Mouse (Mus musculus): ENCODE measurements around the gene Cfap61. TPM values are rescaled to one million over a fixed set of nuclear protein-coding genes. Genes with fewer than 3 reads are reported as not detected.

The Cfap61 gene
- polyA plus RNA-seq, 1 experiment from 2014 or later = not detected

DNA sequence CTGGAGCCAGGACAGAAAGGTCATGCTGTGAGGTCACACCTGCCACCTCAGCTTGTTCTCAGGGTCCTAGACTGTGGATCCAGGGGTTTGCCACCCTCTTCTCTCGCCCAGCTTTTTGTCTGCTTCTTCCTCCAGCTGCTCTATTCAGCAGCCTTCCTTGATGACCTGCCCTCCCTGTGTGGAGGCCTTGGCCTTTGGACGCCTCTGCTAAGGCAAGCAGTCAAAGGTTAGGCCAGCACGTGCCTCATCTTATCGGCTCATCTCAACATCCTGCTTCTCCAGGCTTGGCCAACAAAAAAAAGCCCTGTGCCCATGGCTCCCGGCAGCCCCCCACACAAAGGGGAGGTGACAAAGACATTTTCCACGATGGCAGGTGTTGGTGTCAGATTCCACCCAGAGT, 313.0 kb downstream of the Cfap61 start:
- 0 out of 2 replicates have a peak, but pooled peaks cover 6% of the 10 kb centered on the region for H3K36me3 ChIP-seq (replicated peaks)
- H3K9me3 ChIP-seq (replicated peaks) = no peaks in the 10 kb centered on the region
- no peaks in the 10 kb centered on the region; the same call in 1 of the 2 replicates for H3K4me1 ChIP-seq (replicated peaks)
- H3K27ac ChIP-seq (replicated peaks) = no peak overlapping the region
- 34% methylated on average over 6 of the region's 6 CpGs for WGBS (ENCODE audit: insufficient replicate concordance)
- ATAC-seq (ENCODE audit: insufficient read depth) = no peak
- no peaks in the 10 kb centered on the region for H3K27me3 ChIP-seq
- no peak overlapping the region for H3K4me3 ChIP-seq (replicated peaks)
- no peak overlapping the region for H3K4me2 ChIP-seq
- no peak overlapping the region for H3K9ac ChIP-seq

DNA sequence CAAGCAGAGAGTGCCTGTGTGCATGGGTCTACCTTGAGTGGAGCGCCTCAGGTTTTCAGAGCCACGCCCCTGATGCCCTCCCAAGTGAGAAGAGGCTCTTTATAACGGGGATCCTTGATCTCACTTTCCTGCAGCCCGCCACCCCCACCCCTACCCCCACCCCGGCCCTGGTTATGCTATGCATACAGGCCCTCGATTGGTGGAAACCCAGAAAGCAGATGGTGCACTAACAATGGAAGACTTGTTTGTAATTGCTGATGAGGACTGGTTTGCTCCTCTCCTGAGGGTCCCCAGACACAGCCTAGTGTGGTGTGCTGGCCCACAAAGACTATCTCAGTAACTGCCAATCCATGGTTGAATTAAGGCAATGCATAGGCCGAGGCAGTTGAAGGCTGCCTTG, 314.4 kb downstream of the Cfap61 start:
- 65% methylated on average over 7 of the region's 7 CpGs for WGBS (ENCODE audit: insufficient replicate concordance)
- Histone ChIP-seq H3K4me2 (no peak overlapping the region), H3K36me3 (replicated peaks) (0 out of 2 replicates have a peak, but pooled peaks cover 3% of the 10 kb centered on the region), H3K9me3 (replicated peaks) (no peaks in the 10 kb centered on the region), H3K4me3 (replicated peaks) (no peak overlapping the region), H3K27ac (replicated peaks) (no peak overlapping the region), H3K9ac (no peak overlapping the region), H3K4me1 (replicated peaks) (no peaks in the 10 kb centered on the region; the same call in 1 of the 2 replicates), H3K27me3 (no peaks in the 10 kb centered on the region)
- no peak for ATAC-seq (ENCODE audit: insufficient read depth)

DNA sequence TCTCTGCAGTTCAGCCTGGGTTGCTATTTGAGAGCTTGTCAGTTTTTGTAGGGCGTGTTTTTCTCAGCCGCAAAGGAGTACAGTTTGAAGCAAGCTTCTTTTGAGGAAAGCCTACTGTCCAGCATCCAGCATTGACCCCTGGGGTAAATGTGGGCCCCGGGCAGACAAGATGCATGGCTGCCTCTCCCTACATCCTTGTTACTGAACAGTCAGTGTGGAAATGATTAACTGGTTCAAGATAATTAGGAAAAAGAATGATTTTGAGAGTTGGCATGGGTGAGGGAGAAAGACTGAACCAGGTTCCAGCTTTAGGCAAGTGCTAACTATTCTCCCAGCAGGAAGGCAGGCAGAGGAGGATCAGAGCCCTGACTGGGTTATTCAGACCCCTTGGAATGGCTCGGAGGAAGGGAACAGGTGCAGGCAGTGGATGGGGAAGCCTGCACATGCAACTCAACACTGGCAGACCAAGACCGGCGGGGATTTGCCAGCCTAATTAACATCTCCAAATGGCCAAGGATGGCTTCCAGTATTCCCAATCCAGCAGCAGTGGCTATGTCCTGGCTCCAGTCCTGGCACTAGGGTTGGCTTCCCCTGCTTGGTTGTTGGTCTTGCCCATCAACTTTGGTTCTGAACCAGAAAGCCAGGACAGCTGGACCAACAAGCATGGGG, 315.8 kb downstream of the Cfap61 start:
- Histone ChIP-seq H3K36me3 (replicated peaks) (no peaks in the 10 kb centered on the region), H3K4me1 (replicated peaks) (no peaks in the 10 kb centered on the region; the same call in 1 of the 2 replicates), H3K9ac (no peak overlapping the region), H3K27ac (replicated peaks) (no peak overlapping the region), H3K4me2 (no peak overlapping the region), H3K27me3 (no peaks in the 10 kb centered on the region), H3K4me3 (replicated peaks) (no peak overlapping the region), H3K9me3 (replicated peaks) (no peaks in the 10 kb centered on the region)
- ATAC-seq (ENCODE audit: insufficient read depth) = no peak
- WGBS (ENCODE audit: insufficient replicate concordance) = 77% methylated on average over 6 of the region's 6 CpGs

DNA sequence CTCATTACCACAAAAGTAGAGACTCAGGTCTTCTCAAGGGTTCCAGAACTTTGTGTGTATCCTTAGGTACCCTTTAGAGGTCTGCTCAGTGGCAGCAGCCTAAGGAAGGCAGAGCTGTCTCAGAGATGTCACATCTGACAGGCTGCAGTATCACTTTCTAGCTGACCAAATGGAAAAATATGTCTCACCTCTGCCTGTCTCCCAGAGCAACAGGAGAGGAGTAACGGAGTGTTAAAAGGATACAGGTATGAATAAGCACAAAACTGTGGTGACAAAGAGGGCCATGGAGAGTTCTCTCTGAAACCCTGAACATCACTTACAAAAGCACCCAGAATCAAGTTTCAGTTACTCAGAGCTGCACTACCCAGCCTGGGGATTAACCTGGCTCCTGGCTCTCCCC, 319.8 kb downstream of the Cfap61 start:
- Histone ChIP-seq H3K36me3 (replicated peaks) (no peaks in the 10 kb centered on the region), H3K9ac (no peak overlapping the region), H3K4me1 (replicated peaks) (no peaks in the 10 kb centered on the region), H3K9me3 (replicated peaks) (no peaks in the 10 kb centered on the region), H3K4me3 (replicated peaks) (no peak overlapping the region), H3K27ac (replicated peaks) (no peak overlapping the region), H3K4me2 (no peak overlapping the region), H3K27me3 (no peaks in the 10 kb centered on the region)
- 63% methylated on average over 1 of the region's 1 CpGs for WGBS (ENCODE audit: insufficient replicate concordance)
- no peak for ATAC-seq (ENCODE audit: insufficient read depth)

DNA sequence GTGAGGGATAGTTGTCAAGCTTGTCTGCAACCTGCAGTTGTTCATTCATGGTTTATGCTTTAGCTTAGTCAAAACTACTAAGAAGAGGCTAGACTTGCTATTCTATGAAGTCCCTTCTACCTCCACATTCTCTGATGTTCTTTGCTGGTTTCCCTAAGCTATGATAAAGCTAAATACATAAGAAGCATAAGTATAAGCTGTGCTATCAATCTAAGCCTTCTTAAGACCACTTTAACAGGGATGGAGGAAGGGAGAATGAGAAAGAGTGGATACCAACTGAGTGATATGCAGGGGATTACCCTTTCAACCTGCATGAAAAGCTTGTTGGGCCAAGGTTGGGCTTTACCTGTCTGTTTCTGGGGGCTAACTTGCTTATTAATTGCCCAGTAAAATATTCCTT, 321.1 kb downstream of the Cfap61 start:
- H3K27me3 ChIP-seq = no peaks in the 10 kb centered on the region

DNA sequence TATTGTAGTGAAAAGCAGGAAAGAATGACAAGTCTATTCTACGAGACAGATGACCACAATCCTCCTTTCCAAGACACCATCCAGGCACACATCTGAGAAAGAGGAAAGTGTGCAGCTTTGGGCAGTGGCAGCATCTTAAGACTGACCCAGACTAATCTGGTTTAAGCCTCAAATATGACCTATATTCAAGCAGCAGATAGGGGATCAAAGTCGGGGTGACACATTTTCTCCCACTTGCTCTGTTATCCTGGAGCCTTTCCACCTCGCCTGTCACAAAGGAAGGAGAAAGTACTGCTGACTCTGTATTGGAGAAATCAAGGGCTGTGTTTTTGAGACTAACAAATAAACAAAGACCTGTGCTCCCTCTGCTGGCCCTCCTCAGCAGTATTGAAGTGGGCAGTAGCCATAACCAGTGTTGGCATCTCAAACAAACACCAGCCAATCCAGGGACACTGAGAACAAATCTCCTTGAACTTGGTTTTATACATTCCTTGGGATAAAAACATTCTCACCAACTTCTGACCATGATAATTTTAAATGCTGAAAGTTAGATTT, 321.8 kb downstream of the Cfap61 start:
- H3K27ac ChIP-seq (replicated peaks) = no peak overlapping the region
- H3K36me3 ChIP-seq (replicated peaks) = no peaks in the 10 kb centered on the region
- no peak overlapping the region for H3K4me2 ChIP-seq
- H3K4me1 ChIP-seq (replicated peaks) = no peaks in the 10 kb centered on the region
- no peaks in the 10 kb centered on the region for H3K9me3 ChIP-seq (replicated peaks)
- no peak overlapping the region for H3K9ac ChIP-seq
- no peaks in the 10 kb centered on the region for H3K27me3 ChIP-seq
- 52% methylated on average over 3 of the region's 3 CpGs for WGBS (ENCODE audit: insufficient replicate concordance)
- no peak for ATAC-seq (ENCODE audit: insufficient read depth)
- no peak overlapping the region for H3K4me3 ChIP-seq (replicated peaks)

More for the DNA sequence above, 321.1 kb downstream of the Cfap61 start:
- Histone ChIP-seq H3K4me3 (replicated peaks) (no peak overlapping the region), H3K9ac (no peak overlapping the region), H3K4me1 (replicated peaks) (no peaks in the 10 kb centered on the region), H3K9me3 (replicated peaks) (no peaks in the 10 kb centered on the region), H3K27ac (replicated peaks) (no peak overlapping the region), H3K4me2 (no peak overlapping the region), H3K36me3 (replicated peaks) (no peaks in the 10 kb centered on the region)
- ATAC-seq (ENCODE audit: insufficient read depth) = no peak

DNA sequence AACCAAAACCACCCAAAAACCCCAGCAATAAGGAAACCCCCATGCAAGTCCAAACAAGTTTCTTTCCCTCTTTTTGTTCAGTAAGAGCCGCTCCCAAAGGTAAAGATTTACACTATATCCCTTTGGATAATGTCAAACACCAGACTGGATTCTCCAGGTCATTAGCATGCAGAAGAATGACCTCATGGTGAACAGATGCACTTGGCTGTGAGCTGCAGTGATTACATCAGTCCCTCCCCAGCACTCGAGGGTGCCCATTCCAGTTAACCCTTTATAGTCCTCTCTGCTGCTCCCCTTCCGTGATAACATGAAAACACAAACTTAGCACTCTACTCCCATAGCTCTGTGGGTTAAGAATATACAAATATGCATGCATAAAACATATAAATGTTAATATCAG, 322.5 kb downstream of the Cfap61 start:
- 43% methylated on average over 3 of the region's 3 CpGs for WGBS (ENCODE audit: insufficient replicate concordance)
- no peaks in the 10 kb centered on the region for H3K4me1 ChIP-seq (replicated peaks)
- ATAC-seq (ENCODE audit: insufficient read depth) = no peak
- H3K9ac ChIP-seq = no peak overlapping the region
- no peak overlapping the region for H3K4me3 ChIP-seq (replicated peaks)
- H3K9me3 ChIP-seq (replicated peaks) = no peaks in the 10 kb centered on the region
- H3K36me3 ChIP-seq (replicated peaks) = no peaks in the 10 kb centered on the region
- no peak overlapping the region for H3K4me2 ChIP-seq
- no peak overlapping the region for H3K27ac ChIP-seq (replicated peaks)
- H3K27me3 ChIP-seq = no peaks in the 10 kb centered on the region

DNA sequence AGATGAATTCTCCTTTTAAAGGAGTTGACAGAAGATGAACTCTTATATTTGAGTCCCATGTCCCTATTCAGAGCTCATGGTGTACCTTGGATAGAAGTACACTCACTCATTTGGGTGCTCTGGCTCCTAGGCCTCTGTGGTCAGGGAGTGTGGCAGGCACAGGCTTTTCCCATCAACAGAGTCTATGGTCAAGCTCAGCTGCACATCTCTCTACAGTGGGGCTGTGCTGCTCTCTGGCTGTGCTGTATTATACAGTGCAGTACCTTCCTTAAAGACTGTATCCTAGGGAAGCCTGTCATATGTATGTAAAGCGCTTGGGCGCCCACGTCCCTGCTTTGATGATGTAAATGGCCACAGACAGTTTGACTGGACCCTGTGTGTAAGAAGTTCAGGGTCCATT, 323.0 kb downstream of the Cfap61 start:
- Histone ChIP-seq H3K36me3 (replicated peaks) (no peaks in the 10 kb centered on the region), H3K27me3 (no peaks in the 10 kb centered on the region), H3K27ac (replicated peaks) (no peak overlapping the region), H3K9me3 (replicated peaks) (no peaks in the 10 kb centered on the region), H3K4me2 (no peak overlapping the region), H3K4me1 (replicated peaks) (no peaks in the 10 kb centered on the region), H3K9ac (no peak overlapping the region), H3K4me3 (replicated peaks) (no peak overlapping the region)
- 76% methylated on average over 3 of the region's 3 CpGs for WGBS (ENCODE audit: insufficient replicate concordance)
- no peak for ATAC-seq (ENCODE audit: insufficient read depth)

DNA sequence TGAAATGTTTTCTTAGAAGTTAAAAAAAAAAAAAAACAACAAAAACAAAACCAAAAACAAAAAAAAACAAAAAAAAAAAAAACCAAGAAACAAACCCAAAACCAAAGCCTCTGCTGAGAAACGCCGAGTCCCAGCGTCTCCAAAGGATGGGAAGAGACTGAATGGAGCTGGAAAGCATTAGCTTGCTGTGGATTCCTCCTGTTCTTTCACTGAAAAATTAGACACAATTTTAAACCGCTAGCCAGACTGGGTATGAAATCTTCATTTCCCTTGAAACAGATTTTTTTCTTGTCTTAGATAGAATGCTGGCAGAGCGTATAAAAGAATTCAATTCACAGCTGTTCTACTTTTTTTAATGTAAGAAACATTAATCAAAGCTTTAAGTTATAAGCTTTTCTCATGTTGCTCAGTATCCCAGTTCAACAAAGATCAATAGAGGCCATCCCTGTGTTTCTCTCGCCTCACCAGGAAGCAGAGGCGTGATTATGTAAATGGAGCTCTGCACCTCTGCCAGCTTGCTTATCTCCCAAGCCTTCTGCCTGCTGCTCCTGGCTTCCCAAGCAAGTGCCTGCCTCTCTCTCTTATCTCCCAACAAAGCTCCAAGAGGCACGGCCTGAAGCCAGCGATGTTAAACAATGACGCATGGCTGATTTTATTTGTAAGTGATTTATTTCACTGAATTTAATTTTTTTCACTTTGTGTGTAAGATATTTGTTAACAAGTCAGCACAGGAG, 324.3 kb downstream of the Cfap61 start:
- Histone ChIP-seq H3K9me3 (replicated peaks) (no peaks in the 10 kb centered on the region), H3K36me3 (replicated peaks) (no peaks in the 10 kb centered on the region), H3K27ac (replicated peaks) (no peak overlapping the region), H3K4me2 (no peak overlapping the region), H3K27me3 (no peaks in the 10 kb centered on the region), H3K4me3 (replicated peaks) (no peak overlapping the region), H3K4me1 (replicated peaks) (no peaks in the 10 kb centered on the region), H3K9ac (no peak overlapping the region)
- 45% methylated on average over 10 of the region's 10 CpGs for WGBS (ENCODE audit: insufficient replicate concordance)
- ATAC-seq (ENCODE audit: insufficient read depth) = no peak

DNA sequence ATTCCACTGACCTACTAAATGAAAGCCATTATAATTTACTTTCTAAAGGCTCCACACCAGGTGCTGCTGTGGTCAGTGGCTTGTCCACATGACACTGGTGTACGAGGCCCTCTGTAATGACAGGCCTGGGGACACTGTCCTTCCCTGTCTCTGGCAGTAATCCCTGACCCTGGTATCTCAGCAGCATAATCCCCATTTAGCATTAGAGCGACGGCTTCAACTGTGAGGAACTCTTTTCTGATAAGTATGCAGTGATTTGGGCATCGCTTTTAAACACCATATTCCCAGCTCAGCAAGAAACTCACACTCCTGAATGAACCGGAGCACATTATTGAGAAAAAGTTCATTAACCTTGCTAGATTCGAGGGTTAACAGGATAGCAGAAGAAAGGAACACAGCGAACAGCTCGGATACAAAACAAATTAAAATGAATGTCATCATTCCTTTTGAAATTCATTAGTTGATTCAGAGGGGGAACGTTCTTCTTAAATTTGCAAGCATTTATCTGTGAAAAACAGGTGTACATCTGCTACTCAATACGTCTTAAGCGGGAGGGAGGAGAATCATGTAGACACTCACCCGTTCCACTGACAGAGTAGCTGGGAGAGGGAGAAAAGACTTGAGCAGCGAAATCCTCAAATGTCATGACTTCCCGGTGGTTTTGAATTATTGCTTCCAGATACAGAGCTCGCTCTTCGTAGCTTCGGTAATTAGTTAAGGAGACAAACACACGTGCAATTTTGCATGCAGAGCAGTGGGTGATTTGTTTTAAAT, 325.4 kb downstream of the Cfap61 start:
- H3K27ac ChIP-seq (replicated peaks) = no peak overlapping the region
- 69% methylated on average over 18 of the region's 18 CpGs for WGBS (ENCODE audit: insufficient replicate concordance)
- H3K4me3 ChIP-seq (replicated peaks) = no peak overlapping the region
- H3K36me3 ChIP-seq (replicated peaks) = no peaks in the 10 kb centered on the region
- H3K4me2 ChIP-seq = no peak overlapping the region
- H3K9ac ChIP-seq = no peak overlapping the region
- no peak for ATAC-seq (ENCODE audit: insufficient read depth)
- no peaks in the 10 kb centered on the region for H3K27me3 ChIP-seq
- no peaks in the 10 kb centered on the region for H3K4me1 ChIP-seq (replicated peaks)
- H3K9me3 ChIP-seq (replicated peaks) = no peaks in the 10 kb centered on the region

DNA sequence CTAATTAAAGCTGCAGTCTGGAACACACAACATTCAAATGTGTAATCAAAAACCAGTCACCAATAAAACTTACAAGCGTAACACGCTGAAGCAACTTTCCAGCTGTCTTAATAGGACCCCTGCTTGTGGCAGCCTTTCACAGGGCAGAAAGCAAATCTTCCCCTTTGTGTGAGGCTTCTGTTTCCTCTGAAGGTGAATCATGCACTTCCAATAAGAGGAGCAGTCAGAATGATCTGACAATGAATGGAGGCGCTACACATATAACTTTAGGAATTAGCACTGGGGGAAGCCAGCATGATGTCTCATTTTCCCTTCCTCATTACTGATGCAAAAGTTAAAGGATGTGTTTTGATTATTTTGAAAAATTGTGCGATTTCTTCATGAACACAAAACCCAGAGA, 326.6 kb downstream of the Cfap61 start:
- Histone ChIP-seq H3K27me3 (no peaks in the 10 kb centered on the region), H3K27ac (replicated peaks) (no peak overlapping the region), H3K9me3 (replicated peaks) (no peaks in the 10 kb centered on the region), H3K36me3 (replicated peaks) (no peaks in the 10 kb centered on the region), H3K9ac (no peak overlapping the region), H3K4me2 (no peak overlapping the region), H3K4me1 (replicated peaks) (no peaks in the 10 kb centered on the region), H3K4me3 (replicated peaks) (no peak overlapping the region)
- no peak for ATAC-seq (ENCODE audit: insufficient read depth)
- WGBS (ENCODE audit: insufficient replicate concordance) = 80% methylated on average over 4 of the region's 4 CpGs

Measured in liver, embryonic 15.5 days (tissue).